Mouse (Mus musculus): ENCODE data around the gene Otud3.
"Not testable (repeated sequence)": the region's sequence is repeated elsewhere in the genome, so short reads cannot be mapped to it uniquely, and the experiment has no call there.

Otud3 gene

GRCm38 (mm10) chr4:138913797-138914196, at the start of gene Otud3:
Gene Otud3 (minus strand): TSS chr4:138913945.
- peak; percentile 94 for DNase-seq (ENCODE audit: low spot score)

GRCm38 (mm10) chr4:138962719-138963118, 49.0 kb upstream of the Otud3 start:
- no peak for DNase-seq (ENCODE audit: low spot score)

GRCm38 (mm10) chr4:138959926-138960325, 46.2 kb upstream of the Otud3 start:
- no peak for DNase-seq (ENCODE audit: low spot score)

GRCm38 (mm10) chr4:138959120-138959519, 45.4 kb upstream of the Otud3 start:
- no peak for DNase-seq (ENCODE audit: low spot score)

- DNase-seq (ENCODE audit: low spot score) = no peak
Measured at GRCm38 (mm10) chr4:138958612-138959011, 44.9 kb upstream of the Otud3 start.

GRCm38 (mm10) chr4:138948257-138948656, 34.5 kb upstream of the Otud3 start:
- DNase-seq (ENCODE audit: low spot score) = no peak

GRCm38 (mm10) chr4:138943730-138944129, 30.0 kb upstream of the Otud3 start:
- DNase-seq (ENCODE audit: low spot score) = peak; percentile 81

GRCm38 (mm10) chr4:138941966-138942365, 28.2 kb upstream of the Otud3 start:
- DNase-seq (ENCODE audit: low spot score) = no peak

GRCm38 (mm10) chr4:138941401-138941800, 27.7 kb upstream of the Otud3 start:
- no peak for DNase-seq (ENCODE audit: low spot score)

- DNase-seq (ENCODE audit: low spot score) = no peak
Measured at GRCm38 (mm10) chr4:138939481-138939880, 25.7 kb upstream of the Otud3 start.

GRCm38 (mm10) chr4:138938495-138939269, 24.9 kb upstream of the Otud3 start:
- DNase-seq (ENCODE audit: low spot score) = no peak

GRCm38 (mm10) chr4:138934456-138935145, 20.9 kb upstream of the Otud3 start:
- no peak for DNase-seq (ENCODE audit: low spot score)

GRCm38 (mm10) chr4:138933862-138934261, 20.1 kb upstream of the Otud3 start:
- no peak for DNase-seq (ENCODE audit: low spot score)

- DNase-seq (ENCODE audit: low spot score) = no peak
Measured at GRCm38 (mm10) chr4:138925561-138925960, 11.8 kb upstream of the Otud3 start.

- DNase-seq (ENCODE audit: low spot score) = peak; percentile 80
Measured at GRCm38 (mm10) chr4:138922131-138922459, 8.3 kb upstream of the Otud3 start.

GRCm38 (mm10) chr4:138921254-138922130, 7.7 kb upstream of the Otud3 start:
- no peak for DNase-seq (ENCODE audit: low spot score)

- DNase-seq (ENCODE audit: low spot score) = no peak
Measured at GRCm38 (mm10) chr4:138917282-138917681, 3.5 kb upstream of the Otud3 start.

- DNase-seq (ENCODE audit: low spot score) = no peak
Measured at GRCm38 (mm10) chr4:138913141-138913787, 481 bp downstream of the Otud3 start.

GRCm38 (mm10) chr4:138905624-138906337, 8.0 kb downstream of the Otud3 start:
- no peak for DNase-seq (ENCODE audit: low spot score)

GRCm38 (mm10) chr4:138899361-138899760, 14.4 kb downstream of the Otud3 start:
- no peak for DNase-seq (ENCODE audit: low spot score)

GRCm38 (mm10) chr4:138893789-138894188, 20.0 kb downstream of the Otud3 start:
- DNase-seq (ENCODE audit: low spot score) = not testable (repeated sequence)
